Mouse (Mus musculus) hindlimb bud, embryonic 11.5 days (tissue): ENCODE data around the gene Tbck.

Experiments used
- DNase-seq: peaks from one replicate; pipeline ENCODE4 v3.0.0-alpha.2; 2012; ENCODE audit warnings: low read depth, low spot score; ENCODE audit errors: extremely low spot score

Tbck gene

GRCm38 (mm10) chr3:132819408-132819807, 135.5 kb downstream of the Tbck start:
- no peak for DNase-seq

GRCm38 (mm10) chr3:132831179-132831873, 147.4 kb downstream of the Tbck start:
- DNase-seq, result no peak

GRCm38 (mm10) chr3:132835118-132835794, 151.3 kb downstream of the Tbck start:
- no peak for DNase-seq

- no peak for DNase-seq
Measured at GRCm38 (mm10) chr3:132837134-132837533, 153.2 kb downstream of the Tbck start.

- no peak for DNase-seq
Measured at GRCm38 (mm10) chr3:132838656-132839417, 154.9 kb downstream of the Tbck start.

GRCm38 (mm10) chr3:132839516-132839915, 155.6 kb downstream of the Tbck start:
- no peak for DNase-seq

- no peak for DNase-seq
Measured at GRCm38 (mm10) chr3:132842676-132843075, 158.7 kb downstream of the Tbck start.

- DNase-seq, result no peak
Measured at GRCm38 (mm10) chr3:132849669-132850068, 165.7 kb downstream of the Tbck start.

GRCm38 (mm10) chr3:132850431-132850830, 166.5 kb downstream of the Tbck start:
- no peak for DNase-seq

- no peak for DNase-seq
Measured at GRCm38 (mm10) chr3:132851417-132851816, 167.5 kb downstream of the Tbck start.

- DNase-seq, result no peak
Measured at GRCm38 (mm10) chr3:132851841-132852728, 168.1 kb downstream of the Tbck start.

- no peak for DNase-seq
Measured at GRCm38 (mm10) chr3:132854271-132854670, 170.3 kb downstream of the Tbck start.

GRCm38 (mm10) chr3:132855458-132856212, 171.7 kb downstream of the Tbck start:
- no peak for DNase-seq

GRCm38 (mm10) chr3:132856651-132857050, 172.7 kb downstream of the Tbck start:
- no peak for DNase-seq

- no peak for DNase-seq
Measured at GRCm38 (mm10) chr3:132858849-132859248, 174.9 kb downstream of the Tbck start.

- DNase-seq, result no peak
Measured at GRCm38 (mm10) chr3:132859573-132859972, 175.6 kb downstream of the Tbck start.

- no peak for DNase-seq
Measured at GRCm38 (mm10) chr3:132860796-132861195, 176.9 kb downstream of the Tbck start.

GRCm38 (mm10) chr3:132863843-132864242, 179.9 kb downstream of the Tbck start:
- no peak for DNase-seq

- no peak for DNase-seq
Measured at GRCm38 (mm10) chr3:132864329-132864919, 180.5 kb downstream of the Tbck start.

GRCm38 (mm10) chr3:132864986-132865385, 181.0 kb downstream of the Tbck start:
- DNase-seq, result no peak
